Mouse (Mus musculus) forebrain, embryonic 12.5 days (tissue): ENCODE measurements around the gene Efcab3. TPM values are rescaled to one million over a fixed set of nuclear protein-coding genes. Genes with fewer than 3 reads are reported as not detected.

Experiments
- ATAC-seq: fragments of 200-750 bp; cut with Nextera tagmentation; 2 replicates; pipeline ENCODE4 v1.8.0; 2017; ENCODE audit warnings: moderate TSS enrichment; ENCODE audit not compliant: low FRiP score
- H3K27ac ChIP-seq: fragments of 300-500 bp; sonication (generic); 2 replicates; pipeline ENCODE4 v1.5.1; 2016; ENCODE audit warnings: mild to moderate bottlenecking
- H3K27me3 ChIP-seq: fragments of 300-500 bp; sonication (generic); 2 replicates; pipeline ENCODE4 v1.6.1; 2016; ENCODE audit warnings: mild to moderate bottlenecking
- H3K36me3 ChIP-seq: fragments of 300-500 bp; sonication (generic); replicated peaks from 2 replicates; pipeline ENCODE4 v1.6.1; 2016; ENCODE audit warnings: mild to moderate bottlenecking
- H3K4me1 ChIP-seq: fragments of 300-500 bp; sonication (generic); 2 replicates; pipeline ENCODE4 v1.6.1; 2016
- H3K4me2 ChIP-seq: fragments of 300-500 bp; sonication (generic); 2 replicates; pipeline ENCODE4 v1.6.1; 2016; ENCODE audit warnings: mild to moderate bottlenecking, moderate library complexity
- H3K4me3 ChIP-seq: fragments of 300-500 bp; sonication (generic); replicated peaks from 2 replicates; pipeline ENCODE4 v1.5.1; 2016; ENCODE audit warnings: mild to moderate bottlenecking
- H3K9ac ChIP-seq: fragments of 300-500 bp; sonication (generic); 2 replicates; pipeline ENCODE4 v1.6.1; 2016; ENCODE audit warnings: mild to moderate bottlenecking
- H3K9me3 ChIP-seq: fragments of 300-500 bp; sonication (generic); 2 replicates; pipeline ENCODE4 v1.6.1; 2016
- WGBS: fragments of 180-500 bp; shearing (Covaris S2); methylation state at CpG from one replicate; pipeline ENCODE4 v1.1.7; 2016; 5-methylcytosine and 5-hydroxymethylcytosine counted together
- polyA plus RNA-seq: library from polyadenylated mRNA; unstranded; fragments of >200 nt; fragmentation: Nextera tagmentation; extraction: Ambion mirVana; gene quantifications from 2 replicates; pipeline ENCODE4 v1.2.1, GENCODE M21; 2016

Gene Efcab3
- polyA plus RNA-seq, 1 experiment from 2014 or later: not detected

- no peak overlapping the region for H3K9ac ChIP-seq
- 84% methylated on average over 69 of the region's 69 CpGs for whole genome bisulfite sequencing
- ATAC-seq: no peak
Measured at GRCm38 (mm10) chr11:105164516-105165510, 101.4 kb downstream of the Efcab3 start.

GRCm38 (mm10) chr11:105166780-105167179, 103.4 kb downstream of the Efcab3 start:
- no peaks in the 10 kb centered on the region for H3K4me1 ChIP-seq
- no peak overlapping the region for H3K9ac ChIP-seq
- ATAC-seq: no peak
- peaks cover 26% of the 10 kb centered on the region; the same call in 1 of the 2 replicates for H3K9me3 ChIP-seq
- H3K27me3 ChIP-seq: no peaks in the 10 kb centered on the region
- H3K36me3 ChIP-seq: no peaks in the 10 kb centered on the region
- H3K4me2 ChIP-seq: no peak overlapping the region
- H3K4me3 ChIP-seq: no peak overlapping the region
- H3K27ac ChIP-seq: no peak overlapping the region
- 94% methylated on average over 10 of the region's 10 CpGs for WGBS

More at GRCm38 (mm10) chr11:105164516-105165510, 101.4 kb downstream of the Efcab3 start:
- Histone ChIP-seq H3K36me3 (no peaks in the 10 kb centered on the region), H3K4me2 (no peak overlapping the region), H3K4me3 (no peak overlapping the region), H3K9me3 (peaks cover 26% of the 10 kb centered on the region; the same call in 1 of the 2 replicates), H3K27ac (no peak overlapping the region), H3K27me3 (no peaks in the 10 kb centered on the region), H3K4me1 (no peaks in the 10 kb centered on the region)

Other genes starting within 250 kb of the Efcab3 start
- gene Mettl2, start 62.8 kb downstream of the Efcab3 start, polyA plus RNA-seq: 39.8 and 40.3 TPM in 2 replicates
- gene Gm10842, start 83.3 kb downstream of the Efcab3 start, polyA plus RNA-seq: not detected in 2 replicates
- gene Tlk2, start 115.2 kb downstream of the Efcab3 start, polyA plus RNA-seq: 26.4 and 26.6 TPM in 2 replicates
- gene Mrc2, start 229.1 kb downstream of the Efcab3 start, polyA plus RNA-seq: 14.9 and 15.1 TPM in 2 replicates